Mouse (Mus musculus) activated CD4-positive, CD25-positive, alpha-beta regulatory T cell (primary cell): ENCODE results near the gene Dapl1. TPM values are rescaled to one million over a fixed set of nuclear protein-coding genes. Genes with fewer than 3 reads are reported as not detected.

Experiments
- polyA plus RNA-seq, 2 experiments: library from polyadenylated mRNA; unstranded; fragments of 100-300 nt; shearing (Covaris generic); gene quantifications; one replicate each; pipeline ENCODE4 v1.2.1; 2017

Gene Dapl1
- polyA plus RNA-seq, result 10 to 100 TPM; 24.8 to 91.0 TPM

GRCm38 (mm10) chr2:59484438-59484837, at the start of gene Dapl1:
Gene Dapl1 (plus strand): TSS chr2:59484653.

Other genes with a start within 250 kb of the Dapl1 start
- 1 to 10 TPM; 3.5 to 5.7 TPM for gene Tanc1, start 127.4 kb downstream of the Dapl1 start, polyA plus RNA-seq